Comparison of ENCODE assay signal across 35 mouse cellular contexts in genomic region chr2:25231038-25231437, GRCm38 (mm10). TPM values are rescaled to one million over a fixed set of nuclear protein-coding genes. Genes with fewer than 3 reads are reported as not detected.
DNase-seq lines count a peak whose midpoint lies in the region; ATAC-seq and TF ChIP-seq lines count a peak whose summit lies in the region.
"Had no signal": no experiment of that assay in that cellular context is flagged by ENCODE, and none has a peak within 500 bp of the region (broad histone marks: within the 10 kb centered on the region; RNA-seq: fewer than 3 reads in every experiment).

No protein-coding gene starts in this region.

- no peaks in the 10 kb centered on the region for H3K9me3 ChIP-seq in limb, embryonic 13.5 days
- H3K9me3 ChIP-seq in limb, embryonic 10.5 days (replicated peaks): no peaks in the 10 kb centered on the region
- no peaks in the 10 kb centered on the region for H3K9me3 ChIP-seq in ES-Bruce4 (replicated peaks; ENCODE audit: control insufficient read depth, insufficient read depth, low read length, poor library complexity, severe bottlenecking)
- no peaks in the 10 kb centered on the region for H3K9me3 ChIP-seq in G1E (replicated peaks)
- H3K9me3 ChIP-seq: embryonic facial prominence, embryonic 12.5 days; embryonic facial prominence, embryonic 15.5 days; heart, embryonic 10.5 days; hindbrain, embryonic 12.5 days; hindbrain, embryonic 15.5 days had no signal

- H3K27me3 ChIP-seq in limb, embryonic 13.5 days: peaks cover 35% of the 10 kb centered on the region
- H3K27me3 ChIP-seq in limb, embryonic 10.5 days (ENCODE audit: low read depth, poor library complexity, severe bottlenecking): peaks cover 41% of the 10 kb centered on the region
- H3K27me3 ChIP-seq in ES-Bruce4 (ENCODE audit: control insufficient read depth, insufficient read depth, low read length, poor library complexity, severe bottlenecking): no peaks in the 10 kb centered on the region
- peaks cover 26% of the 10 kb centered on the region for H3K27me3 ChIP-seq in G1E (ENCODE audit: insufficient read depth, low read length)
- H3K27me3 ChIP-seq: hindbrain, embryonic 15.5 days had no signal

- no peak for TF ChIP-seq CTCF in ES-Bruce4 (IDR thresholded peaks at IDR 0.05; ENCODE audit: low read depth, low read length)
- no peak for TF ChIP-seq CTCF in G1E (IDR thresholded peaks at IDR 0.05; ENCODE audit: low read depth, low read length)

- no peak overlapping the region for H3K4me2 ChIP-seq in limb, embryonic 13.5 days (replicated peaks)
- H3K4me2 ChIP-seq: embryonic facial prominence, embryonic 12.5 days; embryonic facial prominence, embryonic 15.5 days; hindbrain, embryonic 12.5 days; hindbrain, embryonic 15.5 days had no signal

- ATAC-seq in limb, embryonic 13.5 days (ENCODE audit: low FRiP score, low read depth): no peak
- no peak for ATAC-seq in G1E (ENCODE audit: extremely low read depth, insufficient number of reproducible peaks, low FRiP score, poor library complexity, severe bottlenecking)
- ATAC-seq: activated CD4-positive, CD25-positive, alpha-beta regulatory T cell, adult 4 months; CD4-positive, CD25-positive, alpha-beta regulatory T cell, adult 4 months; forebrain, embryonic 14.5 days; forebrain, postnatal 0 days; intestine, postnatal 0 days; Patski had no signal

- H3K36me3 ChIP-seq in limb, embryonic 13.5 days: no peaks in the 10 kb centered on the region
- no peaks in the 10 kb centered on the region for H3K36me3 ChIP-seq in limb, embryonic 10.5 days
- H3K36me3 ChIP-seq in ES-Bruce4 (ENCODE audit: control insufficient read depth, insufficient read depth, low read length, poor library complexity, severe bottlenecking) (no peaks in the 10 kb centered on the region), G1E (replicated peaks) (peaks cover 7% of the 10 kb centered on the region)
- H3K36me3 ChIP-seq: embryonic facial prominence, embryonic 12.5 days; embryonic facial prominence, embryonic 15.5 days; heart, embryonic 10.5 days; hindbrain, embryonic 12.5 days; hindbrain, embryonic 15.5 days had no signal

- H3K27ac ChIP-seq in limb, embryonic 13.5 days: no peak overlapping the region
- H3K27ac ChIP-seq in limb, embryonic 10.5 days: no peak overlapping the region
- H3K27ac ChIP-seq in ES-Bruce4 (ENCODE audit: insufficient read depth, low read length): peak overlapping the region; percentile 20; the same call in 1 of the 2 replicates
- H3K27ac ChIP-seq: embryonic facial prominence, embryonic 12.5 days; embryonic facial prominence, embryonic 15.5 days; heart, adult 2 months; heart, embryonic 10.5 days; hindbrain, embryonic 12.5 days; hindbrain, embryonic 15.5 days had no signal

- DNase-seq in limb, embryonic 10.5 days (ENCODE audit: low spot score): no peak
- DNase-seq in G1E (ENCODE audit: low spot score): no peak
- DNase-seq in urinary bladder, postnatal 36 days (ENCODE audit: low spot score in 2 of 2): no peak
- no peak for DNase-seq in adipocyte (ENCODE audit: low spot score)
- no peak for DNase-seq in B cell, adult 2 months
- DNase-seq: adrenal gland, postnatal 14 days; cerebellum, adult 11 months; cerebellum, adult 2 months; forebrain, postnatal 0 days; gastrocnemius, postnatal 25 days; heart, adult 2 months had no signal

- H3K4me3 ChIP-seq in limb, embryonic 13.5 days: no peak overlapping the region
- no peak overlapping the region for H3K4me3 ChIP-seq in limb, embryonic 10.5 days
- peak overlapping the region; percentile 41 for H3K4me3 ChIP-seq in ES-Bruce4 (ENCODE audit: low read depth, low read length)
- H3K4me3 ChIP-seq in G1E (ENCODE audit: low read depth, low read length): peak overlapping the region; percentile 0; the same call in 1 of the 2 replicates
- H3K4me3 ChIP-seq: embryonic facial prominence, embryonic 12.5 days; embryonic facial prominence, embryonic 15.5 days; heart, adult 2 months; heart, embryonic 10.5 days; hindbrain, embryonic 12.5 days; hindbrain, embryonic 15.5 days had no signal

- 54% methylated on average over 12 of the region's 12 CpGs for WGBS in limb, embryonic 13.5 days
- 61% methylated on average over 12 of the region's 12 CpGs for WGBS in limb, embryonic 10.5 days

- peaks cover 4% of the 10 kb centered on the region; the same call in 1 of the 2 replicates for H3K4me1 ChIP-seq in limb, embryonic 13.5 days
- peaks cover 18% of the 10 kb centered on the region for H3K4me1 ChIP-seq in limb, embryonic 10.5 days
- peaks cover 2% of the 10 kb centered on the region for H3K4me1 ChIP-seq in ES-Bruce4 (ENCODE audit: control insufficient read depth, insufficient read depth, low read length)
- peaks cover 97% of the 10 kb centered on the region for H3K4me1 ChIP-seq in G1E (ENCODE audit: insufficient read depth, low read depth, low read length)
- H3K4me1 ChIP-seq: embryonic facial prominence, embryonic 12.5 days had no signal

- peak overlapping the region; percentile 25; the same call in 1 of the 2 replicates for H3K9ac ChIP-seq in limb, embryonic 13.5 days
- peak overlapping the region; percentile 7 for H3K9ac ChIP-seq in ES-Bruce4 (ENCODE audit: low read depth, poor library complexity, severe bottlenecking)
- H3K9ac ChIP-seq: embryonic facial prominence, embryonic 12.5 days; embryonic facial prominence, embryonic 15.5 days; forebrain, postnatal 0 days; hindbrain, embryonic 12.5 days; hindbrain, embryonic 15.5 days had no signal

- no peak for TF ChIP-seq EP300 in ES-Bruce4 (IDR thresholded peaks at IDR 0.05; ENCODE audit: insufficient read depth, low read depth, low read length)

- no peak for TF ChIP-seq POLR2A in ES-Bruce4 (IDR thresholded peaks at IDR 0.05; ENCODE audit: insufficient read depth, low read length)

RNA-seq across cellular contexts. Expression of gene Slc34a3, which starts 3.1 kb away (rescaled TPM):
- not detected in 2 replicates for polyA plus RNA-seq in limb, embryonic 13.5 days (2015; fragmentation: Nextera tagmentation; extraction: Ambion mirVana)
- polyA plus RNA-seq in limb, embryonic 10.5 days (2016; fragmentation: Nextera tagmentation; extraction: Ambion mirVana): not detected in 2 replicates
- polyA plus RNA-seq in ES-Bruce4 (2011; ENCODE audit: insufficient read depth, insufficient read length, low read depth, missing spikeins) (1.0 and 1.1 TPM in 2 replicates), G1E (2012) (0.91 and 0.95 TPM in 2 replicates)
- total RNA-seq in G1E (2014; fragmentation: Nextera tagmentation) (0.63 TPM in 1 of 2 replicates, not detected in the other), G1E (2017) (not detected in 2 replicates)
- total RNA-seq: adrenal gland, adult 18-20 months; adrenal gland, postnatal 14 days; common myeloid progenitor, adult 5-6 weeks; forebrain, postnatal 0 days; gastrocnemius, adult 8-10 months; gastrocnemius, postnatal 25 days; heart, adult 2 months; heart, postnatal 25 days; hematopoietic stem cell, adult 5-6 weeks had no signal
- polyA plus RNA-seq: activated CD4-positive, CD25-positive, alpha-beta regulatory T cell, adult 4 months; C2C12; CD4-positive, CD25-positive, alpha-beta regulatory T cell, adult 4 months; embryonic facial prominence, embryonic 12.5 days; embryonic facial prominence, embryonic 15.5 days; forebrain, embryonic 11.5 days; forebrain, embryonic 14.5 days; forebrain, postnatal 0 days; gonadal fat pad, adult 2 months; heart, adult 2 months; heart, embryonic 10.5 days; heart, embryonic 14.5 days; heart, postnatal 0 days; hindbrain, embryonic 12.5 days; hindbrain, embryonic 15.5 days; Patski had no signal

RNA-seq across cellular contexts. Expression of gene Rnf224, which starts 5.5 kb away (rescaled TPM):
- polyA plus RNA-seq in limb, embryonic 13.5 days (2015; fragmentation: Nextera tagmentation; extraction: Ambion mirVana): not detected in 2 replicates
- polyA plus RNA-seq in limb, embryonic 10.5 days (2016; fragmentation: Nextera tagmentation; extraction: Ambion mirVana): not detected in 2 replicates
- polyA plus RNA-seq in ES-Bruce4 (2011; ENCODE audit: insufficient read depth, insufficient read length, low read depth, missing spikeins) (0.55 TPM in 1 of 2 replicates, not detected in the other), G1E (2012) (0.09 and 0.13 TPM in 2 replicates)
- total RNA-seq in G1E (2014; fragmentation: Nextera tagmentation) (not detected in 2 replicates), G1E (2017) (0.35 and 0.66 TPM in 2 replicates)
- total RNA-seq: adrenal gland, adult 18-20 months; adrenal gland, postnatal 14 days; adrenal gland, postnatal 4 days; common myeloid progenitor, adult 5-6 weeks; forebrain, postnatal 0 days; gastrocnemius, adult 8-10 months; gastrocnemius, postnatal 25 days; heart, adult 2 months; heart, postnatal 25 days; hematopoietic stem cell, adult 5-6 weeks had no signal
- polyA plus RNA-seq: activated CD4-positive, CD25-positive, alpha-beta regulatory T cell, adult 4 months; C2C12; CD4-positive, CD25-positive, alpha-beta regulatory T cell, adult 4 months; cerebellum, adult 2 months; embryonic facial prominence, embryonic 12.5 days; forebrain, embryonic 11.5 days; forebrain, embryonic 14.5 days; forebrain, postnatal 0 days; heart, adult 2 months; heart, embryonic 14.5 days; heart, postnatal 0 days; hindbrain, embryonic 12.5 days; hindbrain, embryonic 15.5 days; intestine, embryonic 14.5 days; Patski had no signal

RNA-seq across cellular contexts. Expression of gene Tubb4b, which starts 6.5 kb away (rescaled TPM):
- 423 and 425 TPM in 2 replicates for polyA plus RNA-seq in limb, embryonic 13.5 days (2015; fragmentation: Nextera tagmentation; extraction: Ambion mirVana)
- polyA plus RNA-seq in limb, embryonic 10.5 days (2016; fragmentation: Nextera tagmentation; extraction: Ambion mirVana): 597 and 608 TPM in 2 replicates
- 605 and 629 TPM in 2 replicates for polyA plus RNA-seq in ES-Bruce4 (2011; ENCODE audit: insufficient read depth, insufficient read length, low read depth, missing spikeins)
- total RNA-seq in G1E (2014; fragmentation: Nextera tagmentation): 367 and 427 TPM in 2 replicates
- 799 and 1,022 TPM in 2 replicates for total RNA-seq in G1E (2017)
- polyA plus RNA-seq in G1E (2012): 414 and 639 TPM in 2 replicates

RNA-seq across cellular contexts. Expression of gene Rnf208, which starts 11.0 kb away (rescaled TPM):
- polyA plus RNA-seq in limb, embryonic 13.5 days (2015; fragmentation: Nextera tagmentation; extraction: Ambion mirVana): 8.6 and 9.2 TPM in 2 replicates
- polyA plus RNA-seq in limb, embryonic 10.5 days (2016; fragmentation: Nextera tagmentation; extraction: Ambion mirVana): 3.8 and 5.7 TPM in 2 replicates
- polyA plus RNA-seq in ES-Bruce4 (2011; ENCODE audit: insufficient read depth, insufficient read length, low read depth, missing spikeins) (7.3 and 11.3 TPM in 2 replicates), G1E (2012) (54.7 and 72.0 TPM in 2 replicates)
- total RNA-seq in G1E (2014; fragmentation: Nextera tagmentation) (14.7 and 18.4 TPM in 2 replicates), G1E (2017) (0.22 and 0.41 TPM in 2 replicates)
- total RNA-seq: hematopoietic stem cell, adult 5-6 weeks had no signal

RNA-seq across cellular contexts. Expression of gene Cysrt1, which starts 11.2 kb away (rescaled TPM):
- not detected in 2 replicates for polyA plus RNA-seq in limb, embryonic 13.5 days (2015; fragmentation: Nextera tagmentation; extraction: Ambion mirVana)
- polyA plus RNA-seq in limb, embryonic 10.5 days (2016; fragmentation: Nextera tagmentation; extraction: Ambion mirVana): 0.25 TPM in 1 of 2 replicates, not detected in the other
- not detected in 2 replicates for polyA plus RNA-seq in ES-Bruce4 (2011; ENCODE audit: insufficient read depth, insufficient read length, low read depth, missing spikeins)
- not detected in 2 replicates for total RNA-seq in G1E (2014; fragmentation: Nextera tagmentation)
- not detected in 2 replicates for total RNA-seq in G1E (2017)
- not detected in 2 replicates for polyA plus RNA-seq in G1E (2012)
- total RNA-seq: adrenal gland, adult 18-20 months; adrenal gland, postnatal 14 days; adrenal gland, postnatal 4 days; common myeloid progenitor, adult 5-6 weeks; forebrain, postnatal 0 days; gastrocnemius, adult 8-10 months; gastrocnemius, postnatal 25 days; heart, adult 2 months; heart, postnatal 25 days; hematopoietic stem cell, adult 5-6 weeks had no signal
- polyA plus RNA-seq: activated CD4-positive, CD25-positive, alpha-beta regulatory T cell, adult 4 months; CD4-positive, CD25-positive, alpha-beta regulatory T cell, adult 4 months; embryonic facial prominence, embryonic 12.5 days; forebrain, embryonic 11.5 days; forebrain, embryonic 14.5 days; forebrain, postnatal 0 days; heart, adult 2 months; heart, embryonic 10.5 days; heart, embryonic 14.5 days; heart, postnatal 0 days; hindbrain, embryonic 12.5 days; Patski had no signal

Comparison
In these comparisons a context has a peak if more than half of its experiments do, and no peak if none do; other contexts are left out.
1. H3K4me3 ChIP-seq: peak in ES-Bruce4 (single experiment) and G1E (single experiment); none in limb, embryonic 13.5 days (single experiment) and limb, embryonic 10.5 days (single experiment).